Mouse (Mus musculus) adrenal gland, adult 18-20 months (tissue): Measurements from ENCODE around the gene Mpp4. TPM values are rescaled to one million over a fixed set of nuclear protein-coding genes. Genes with fewer than 3 reads are reported as not detected.

Experiments
- DNase-seq, 2 experiments: peaks; one replicate each; pipeline ENCODE4 v3.0.0; 2021 to 2022; ENCODE audit warnings: low spot score in 2 of 2
- long read RNA-seq, 2 experiments: library from polyadenylated mRNA; stranded (forward); transcript quantifications; one replicate each; pipeline ENCODE4 v2.0.0; 2021
- total RNA-seq, 2 experiments: library from RNA; stranded (reverse); gene quantifications; 1 replicate in 1 of 2; 2 replicates in 1 of 2; pipeline ENCODE4 v1.2.3; 2021

The Mpp4 gene
- under 1 TPM; 0.17 to 0.38 TPM for total RNA-seq
- long read RNA-seq, experiment 1 = 0 reads
- long read RNA-seq, experiment 2 = 0 reads

DNA sequence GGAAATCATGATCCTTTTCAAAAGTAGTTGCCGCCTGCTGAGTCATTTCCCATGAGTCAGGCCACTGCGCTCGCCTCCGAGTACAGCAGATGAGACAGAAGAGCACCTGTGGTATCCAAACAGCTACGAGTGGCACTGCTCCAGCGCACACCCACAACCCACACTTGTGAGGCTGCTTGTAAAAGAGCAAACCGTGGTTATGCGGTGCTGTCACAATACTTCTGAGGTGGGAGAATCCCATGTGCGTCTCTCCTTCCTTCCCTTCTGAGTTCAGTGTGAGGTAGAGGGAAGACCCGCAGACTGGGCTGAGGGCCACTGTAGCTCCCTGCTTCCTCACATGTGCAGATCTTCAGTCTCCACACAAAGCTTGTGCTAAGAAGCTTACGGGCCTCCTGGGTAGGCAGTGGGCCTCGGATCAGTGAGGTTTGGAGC lies at the start of gene Mpp4:
Gene Mpp4 (minus strand): TSS at position 360 of the 432 bp plus-strand sequence.
- DNase-seq = no peak

DNA sequence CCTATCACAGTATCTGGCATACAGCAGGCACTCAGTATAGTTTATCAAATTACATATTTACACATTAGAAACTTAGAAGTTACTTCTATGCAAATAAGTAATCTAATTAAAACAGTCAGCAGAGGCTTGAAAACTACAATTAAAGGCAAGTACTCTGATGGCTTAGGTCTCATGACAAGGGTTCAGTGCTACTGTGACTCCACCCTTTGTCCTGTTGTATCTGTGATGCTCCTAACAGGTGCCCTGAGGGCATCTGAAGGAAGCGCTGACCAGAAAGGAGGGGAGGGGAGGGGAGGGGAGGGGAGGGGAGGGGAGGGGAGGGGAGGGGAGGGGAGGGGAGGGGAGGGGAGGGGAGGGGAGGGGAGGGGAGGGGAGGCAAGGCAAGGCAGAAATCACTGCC lies 49.8 kb upstream of the Mpp4 start:
- no peak for DNase-seq

DNA sequence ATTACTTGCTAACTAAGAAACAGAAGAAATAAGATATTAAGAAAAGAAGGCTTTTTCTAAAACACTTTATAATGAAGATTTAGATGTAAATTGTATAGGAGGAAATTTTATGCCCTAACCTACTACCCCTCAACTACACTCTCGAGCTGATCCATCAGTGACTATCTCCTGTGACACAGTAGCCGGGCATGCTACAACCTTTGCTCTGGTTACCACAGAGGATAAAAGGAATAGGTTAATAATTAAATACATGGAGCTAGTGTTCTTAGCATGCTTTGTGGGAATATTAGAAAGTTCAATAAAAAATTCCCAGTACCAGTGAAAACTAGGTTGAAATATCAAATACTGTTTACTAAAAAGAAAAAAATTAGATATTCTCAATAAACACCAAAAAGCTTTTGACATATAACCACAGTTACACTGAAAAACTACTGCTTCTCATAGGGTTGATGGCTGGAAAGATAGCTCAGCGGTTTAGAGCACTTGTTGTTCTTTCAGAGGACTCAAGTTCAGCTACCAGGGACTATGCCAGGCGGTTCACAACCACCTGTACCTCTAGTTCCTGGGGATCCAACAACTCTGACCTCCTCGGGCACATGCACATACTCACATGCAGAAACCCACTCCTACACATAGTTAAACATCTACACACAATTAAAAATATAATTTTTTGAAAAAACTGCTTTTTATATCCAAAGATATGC lies 49.0 kb upstream of the Mpp4 start:
- DNase-seq = no peak

DNA sequence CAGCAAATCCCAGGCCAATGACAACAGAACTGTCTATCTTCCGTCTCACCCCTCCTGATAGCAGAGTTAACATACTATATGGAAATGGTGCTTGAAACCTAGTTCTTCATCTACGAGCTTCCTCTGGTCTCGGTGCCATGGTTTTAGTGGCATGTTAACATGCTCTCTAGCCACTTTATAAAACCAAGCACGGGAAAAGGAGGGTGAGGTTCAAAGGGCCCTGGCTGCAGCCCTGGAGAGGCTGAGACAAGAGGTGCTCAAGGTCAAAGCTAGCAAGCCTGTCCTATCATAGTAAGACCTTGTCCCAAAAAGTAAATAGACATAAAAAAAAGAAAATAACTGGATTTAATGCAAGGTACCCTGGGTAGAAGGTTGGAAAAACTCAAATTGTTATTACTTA lies 48.5 kb upstream of the Mpp4 start:
- no peak for DNase-seq

DNA sequence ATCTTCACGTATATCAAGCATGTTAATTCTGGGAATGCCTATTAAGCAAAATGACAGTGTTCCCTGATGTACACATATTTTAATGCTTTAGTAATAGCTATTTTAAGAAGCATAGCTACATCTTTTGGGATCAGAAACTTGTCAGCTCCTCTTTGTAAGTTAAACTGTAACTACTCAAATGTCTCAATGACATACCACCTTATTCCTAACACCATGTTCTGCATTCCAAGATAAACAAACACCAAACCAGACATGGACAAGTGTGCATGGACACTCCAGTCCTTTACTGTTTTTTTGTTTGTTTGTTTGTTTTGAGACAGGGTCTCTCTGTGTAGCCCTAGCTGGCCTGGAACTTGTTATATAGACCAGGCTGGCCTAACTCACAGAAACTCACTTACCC lies 45.1 kb upstream of the Mpp4 start:
- no peak for DNase-seq

DNA sequence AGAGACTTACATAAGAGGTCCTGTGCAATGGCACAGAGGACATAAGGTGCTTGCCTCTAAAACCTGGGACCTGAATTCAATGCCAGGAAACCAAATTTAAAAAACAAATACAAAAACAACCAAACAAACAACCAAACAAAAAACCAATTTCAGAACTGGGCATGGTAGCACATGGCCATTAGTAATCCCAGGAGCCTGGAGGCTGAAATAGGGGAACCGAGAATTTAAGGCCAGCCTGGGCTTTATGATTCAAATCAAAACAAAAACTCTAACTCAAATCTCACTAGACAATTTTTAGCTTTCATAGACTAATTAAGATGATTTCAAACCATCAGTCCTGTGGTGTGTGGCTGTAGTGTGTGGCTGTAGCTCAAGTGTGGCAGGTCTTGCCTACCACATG lies 41.3 kb upstream of the Mpp4 start:
- DNase-seq = no peak

DNA sequence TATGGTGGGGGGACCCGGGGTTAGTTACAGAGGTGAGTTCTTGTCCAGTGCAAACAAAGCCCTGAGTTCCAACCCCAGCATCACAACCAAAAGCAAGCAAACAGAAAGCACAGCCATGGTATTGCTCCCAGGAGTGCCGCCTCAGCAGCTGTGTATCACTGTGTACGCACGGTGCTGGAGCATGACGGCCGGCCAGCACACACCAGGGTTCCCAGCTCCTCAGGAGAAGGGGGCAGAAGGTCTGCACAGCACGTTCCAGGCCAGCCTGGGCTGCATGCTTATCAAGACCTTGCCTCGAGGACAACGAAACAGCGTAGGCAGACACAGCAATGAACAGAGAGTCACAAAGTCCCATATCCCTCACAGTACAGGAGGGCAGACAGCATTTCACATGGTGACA lies 39.2 kb upstream of the Mpp4 start:
- DNase-seq = no peak

DNA sequence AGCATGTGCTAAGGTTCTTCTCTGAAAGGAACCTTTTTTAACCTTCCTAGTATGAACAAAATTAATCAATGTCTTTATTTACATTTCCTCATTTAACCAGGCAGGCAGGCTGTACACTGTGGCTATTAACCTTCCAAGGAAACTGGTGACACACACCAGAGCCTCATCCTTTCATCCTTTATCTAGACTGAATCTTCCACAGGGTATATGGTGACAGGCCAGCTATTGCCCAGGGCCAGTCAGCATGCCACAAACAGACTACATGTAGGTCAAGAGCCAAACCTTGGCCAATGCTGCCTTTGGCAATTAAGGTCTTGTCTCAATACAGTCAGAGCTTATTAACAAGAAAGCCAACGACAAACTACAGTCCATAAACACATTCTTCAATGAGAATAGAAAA lies 38.4 kb upstream of the Mpp4 start:
- no peak for DNase-seq

DNA sequence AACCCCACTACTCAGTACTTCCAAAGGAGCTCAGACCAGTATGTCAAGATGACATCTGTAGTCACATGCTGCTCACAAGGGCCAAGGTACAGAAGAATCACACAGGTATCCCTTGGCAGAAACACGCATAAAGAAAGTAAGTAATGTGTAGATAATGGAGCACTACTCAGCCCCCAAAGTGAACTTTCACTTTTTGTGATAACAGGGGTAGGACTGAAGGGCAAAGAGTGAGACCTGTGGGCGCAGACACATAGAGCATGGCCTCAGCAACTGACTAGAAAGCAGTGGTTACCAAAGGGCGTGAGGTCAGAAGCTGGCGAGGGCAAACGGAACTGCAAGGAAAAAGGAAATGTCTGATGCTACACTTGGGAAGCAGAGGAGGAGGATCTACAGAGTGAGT lies 37.8 kb upstream of the Mpp4 start:
- no peak for DNase-seq

DNA sequence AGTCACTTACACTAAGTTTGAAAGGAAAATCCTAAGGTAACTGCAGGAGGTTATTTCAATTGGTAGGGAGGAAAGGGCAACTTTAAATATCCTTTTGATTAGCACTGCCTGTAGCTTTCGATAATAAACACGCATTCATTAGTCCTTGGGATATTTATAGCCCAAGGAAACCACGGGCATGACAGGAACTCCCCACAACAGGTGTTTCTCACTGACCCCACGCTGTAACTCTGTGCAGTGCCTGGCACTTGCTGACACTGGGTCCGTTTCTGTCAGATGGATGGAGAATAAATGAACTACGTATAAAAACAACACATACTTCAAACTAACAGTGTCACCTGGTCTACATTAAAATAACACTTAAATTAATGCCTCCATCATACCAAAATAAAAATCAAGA lies 31.8 kb upstream of the Mpp4 start:
- no peak for DNase-seq

DNA sequence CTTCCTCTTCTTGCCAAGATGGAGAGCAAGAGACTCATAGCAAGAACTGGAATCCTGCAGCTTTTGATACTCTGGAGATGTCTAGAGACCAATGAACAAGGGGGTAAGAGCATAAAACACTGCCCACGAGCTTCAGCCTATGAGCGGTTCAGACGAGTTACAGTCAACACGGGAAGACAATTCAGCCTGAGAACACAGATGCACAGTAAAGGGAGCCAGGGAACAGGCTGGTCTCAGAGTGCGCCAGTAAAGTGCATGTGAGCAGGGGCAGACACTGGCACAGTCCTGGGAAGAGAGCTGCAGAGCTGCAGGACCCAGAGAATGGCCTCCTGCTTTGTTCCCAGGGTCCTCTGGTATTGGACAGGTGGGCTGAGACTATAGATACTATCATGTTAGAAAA lies 24.6 kb upstream of the Mpp4 start:
- no peak for DNase-seq

DNA sequence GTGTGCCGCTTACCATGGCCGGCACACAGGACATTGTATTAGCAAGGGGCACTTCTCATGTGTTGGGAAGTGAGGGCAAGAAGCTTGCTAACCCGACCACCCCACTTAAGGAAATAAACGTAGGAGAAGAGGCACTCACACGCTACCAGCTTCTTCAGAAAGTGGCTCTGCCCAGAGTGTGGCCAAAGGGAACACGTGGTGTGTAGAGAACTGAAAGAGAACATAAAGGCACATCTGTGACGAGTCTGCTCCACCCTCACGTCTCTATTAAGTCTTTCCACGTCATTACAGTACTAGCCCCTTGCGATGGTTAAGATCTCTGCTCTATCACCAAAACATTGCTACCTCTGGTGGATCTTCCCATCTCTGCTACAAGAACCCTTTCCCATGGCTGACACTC lies 23.1 kb upstream of the Mpp4 start:
- DNase-seq = no peak

DNA sequence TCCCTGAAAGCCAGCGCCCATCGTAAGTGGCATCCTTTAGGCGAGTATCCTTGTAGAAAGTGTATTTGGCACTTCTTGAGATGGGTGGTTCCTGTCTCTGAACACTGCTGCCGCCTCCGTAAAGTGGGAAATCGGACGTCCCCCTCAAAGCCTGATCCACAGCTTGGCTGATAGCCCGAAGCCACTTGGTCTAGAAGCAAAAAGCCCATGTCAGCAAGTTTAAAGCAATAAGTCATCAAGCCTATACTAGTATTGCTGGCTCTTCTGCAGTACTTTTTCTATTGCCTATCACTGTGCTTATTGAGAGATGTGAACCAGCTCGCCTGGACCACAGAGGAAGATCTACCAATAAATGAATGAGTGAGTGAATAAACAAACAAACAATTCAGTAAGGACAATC lies 22.2 kb upstream of the Mpp4 start:
- no peak for DNase-seq

DNA sequence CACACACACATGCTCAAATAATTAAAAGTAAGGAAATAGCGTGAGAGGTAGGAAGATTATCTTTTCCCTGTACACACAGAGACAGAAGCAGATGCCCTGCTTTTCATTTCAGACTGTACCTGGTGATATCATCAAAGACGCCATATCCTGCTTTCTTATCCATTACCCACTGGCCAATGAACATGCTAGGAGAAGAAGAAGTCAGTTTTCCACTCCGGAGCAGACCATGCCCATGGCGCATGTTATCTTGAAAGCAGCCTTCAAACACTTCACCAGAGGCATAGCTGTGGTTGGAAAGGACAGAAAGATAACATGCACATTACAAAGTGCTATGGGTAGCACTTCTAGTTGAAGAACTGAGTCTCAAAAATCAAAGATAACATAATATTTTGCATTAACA lies 19.9 kb upstream of the Mpp4 start:
- no peak for DNase-seq

DNA sequence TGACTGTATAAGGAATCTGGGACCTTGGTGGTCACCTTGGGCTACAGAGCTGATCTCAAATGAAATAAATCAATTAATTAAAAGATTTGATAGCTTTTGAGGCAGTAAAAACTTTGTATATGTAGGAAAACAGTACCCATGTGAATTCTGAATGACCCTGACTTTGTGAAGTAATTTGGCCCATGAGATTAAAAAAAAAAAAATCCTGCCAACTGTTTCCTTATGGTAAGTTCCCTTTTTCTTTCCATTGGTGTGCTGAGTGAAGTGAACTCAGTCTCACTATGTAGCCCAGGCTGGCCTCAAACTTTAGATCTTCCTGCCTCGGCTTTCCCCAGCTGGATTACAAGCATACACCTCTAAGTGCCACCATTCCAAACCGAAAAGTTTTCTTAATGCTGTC lies 19.2 kb upstream of the Mpp4 start:
- no peak for DNase-seq

DNA sequence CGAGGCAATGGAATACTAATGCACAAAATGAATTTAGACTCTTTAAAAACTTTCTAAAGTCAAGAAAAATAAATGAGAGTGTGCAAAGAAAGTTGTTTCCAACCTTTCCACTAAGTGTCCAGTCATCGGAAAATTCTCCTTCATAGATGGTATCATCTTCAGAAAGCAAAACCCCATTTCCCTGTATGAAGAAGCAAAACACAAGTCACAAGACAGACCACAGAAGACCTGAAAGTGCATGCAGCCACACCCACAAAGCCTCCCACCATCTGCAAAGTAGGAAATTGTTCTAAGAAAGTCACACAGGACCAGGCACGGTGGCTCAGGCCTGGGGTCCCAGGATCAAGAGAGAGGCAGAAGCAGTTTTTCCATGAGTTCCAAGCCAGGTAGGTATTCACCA lies 16.8 kb upstream of the Mpp4 start:
- no peak for DNase-seq

DNA sequence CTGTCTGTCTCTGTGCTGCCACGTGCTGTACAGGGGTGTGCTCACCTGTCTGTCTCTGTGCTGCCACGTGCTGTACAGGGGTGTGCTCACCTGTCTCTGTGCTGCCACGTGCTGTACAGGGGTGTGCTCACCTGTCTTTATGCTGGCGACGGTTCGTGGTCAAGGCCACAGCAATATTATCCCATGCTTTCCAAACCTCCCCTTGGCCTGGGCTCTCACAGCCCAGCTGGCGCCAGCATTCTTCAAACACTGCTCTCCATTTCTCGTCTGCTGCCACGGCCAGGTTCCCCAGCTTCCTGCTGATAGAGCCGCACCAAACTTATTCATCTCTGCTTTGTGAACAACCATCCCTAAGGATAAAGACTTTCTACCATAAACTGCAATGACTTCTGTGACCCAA lies 15.2 kb upstream of the Mpp4 start:
- no peak for DNase-seq

DNA sequence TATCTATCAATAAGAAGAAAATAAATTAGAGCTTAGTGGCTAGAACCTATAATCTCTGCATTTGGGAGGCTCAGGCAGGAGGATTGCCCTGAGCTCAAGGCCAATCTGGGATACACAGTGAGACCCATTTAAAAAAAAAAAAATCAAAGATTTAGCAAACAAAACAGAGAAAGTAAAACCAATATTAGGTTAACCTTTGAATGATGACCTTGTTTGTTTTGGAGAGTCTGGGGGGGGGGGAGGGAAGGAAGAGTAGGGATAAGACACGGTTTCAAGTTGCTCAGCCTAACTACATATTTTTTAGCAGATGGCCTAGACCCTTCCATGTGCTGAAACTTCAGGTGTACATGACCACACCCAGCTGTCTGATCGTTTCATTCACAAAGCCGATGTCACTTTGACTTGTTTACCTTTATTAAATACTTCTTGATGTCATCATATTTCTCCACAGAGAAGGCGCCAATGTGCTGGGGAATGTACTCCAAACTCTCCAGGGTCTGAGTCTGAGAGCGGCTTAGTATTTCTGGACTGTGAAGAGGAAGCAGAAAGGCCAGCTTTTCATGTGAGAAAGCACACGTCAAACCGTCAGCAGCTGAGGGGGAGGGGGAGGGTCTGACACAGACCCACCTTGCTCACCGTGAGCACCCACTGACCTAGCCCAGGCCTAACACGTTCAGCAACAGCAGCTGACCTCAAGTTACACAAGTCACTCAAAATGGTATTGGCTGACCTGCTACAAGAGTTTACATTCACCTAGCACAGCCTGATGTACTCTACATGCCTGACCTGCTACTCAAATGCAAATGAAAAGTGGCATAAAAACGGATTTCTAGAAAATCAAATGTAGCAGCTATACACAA lies 11.6 kb upstream of the Mpp4 start:
- no peak for DNase-seq

DNA sequence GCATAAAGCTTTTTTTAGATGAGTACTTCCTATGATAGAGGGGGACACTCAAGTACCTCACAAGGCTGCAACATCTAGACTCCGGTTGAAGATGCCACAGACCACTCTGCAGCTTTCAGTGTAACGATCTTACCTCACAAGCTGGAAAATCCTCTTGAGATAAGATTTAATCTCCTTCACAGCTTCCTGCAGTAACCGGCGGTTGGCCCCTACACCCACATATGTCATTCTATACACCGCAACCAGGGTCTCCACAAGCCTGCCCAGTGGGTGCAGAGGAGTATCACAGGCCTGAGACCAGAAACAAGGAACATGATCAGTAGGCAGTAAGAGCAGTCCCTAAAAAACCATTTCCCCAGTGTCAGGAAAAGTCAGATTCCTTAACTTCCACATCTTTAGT lies 9.8 kb upstream of the Mpp4 start:
- no peak for DNase-seq

DNA sequence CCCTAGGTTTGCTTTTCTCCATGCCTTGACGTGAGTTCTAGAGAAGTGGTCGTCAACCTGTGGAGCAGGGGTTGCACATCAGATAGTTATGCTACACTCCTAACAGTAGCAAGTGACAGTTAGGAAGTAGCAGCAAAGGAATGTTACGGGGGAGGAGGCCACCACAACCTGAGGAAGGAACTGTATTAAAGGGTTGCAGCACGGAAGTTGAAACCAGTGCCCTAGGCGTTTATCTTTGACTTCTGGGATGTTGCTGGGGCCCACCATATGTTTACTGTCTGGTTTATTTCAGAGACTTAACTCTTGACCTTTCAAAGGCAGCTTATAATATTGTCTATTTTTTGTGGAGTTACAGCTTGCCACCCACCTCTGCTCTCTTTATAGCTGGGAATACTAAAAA lies 8.7 kb upstream of the Mpp4 start:
- no peak for DNase-seq

DNA sequence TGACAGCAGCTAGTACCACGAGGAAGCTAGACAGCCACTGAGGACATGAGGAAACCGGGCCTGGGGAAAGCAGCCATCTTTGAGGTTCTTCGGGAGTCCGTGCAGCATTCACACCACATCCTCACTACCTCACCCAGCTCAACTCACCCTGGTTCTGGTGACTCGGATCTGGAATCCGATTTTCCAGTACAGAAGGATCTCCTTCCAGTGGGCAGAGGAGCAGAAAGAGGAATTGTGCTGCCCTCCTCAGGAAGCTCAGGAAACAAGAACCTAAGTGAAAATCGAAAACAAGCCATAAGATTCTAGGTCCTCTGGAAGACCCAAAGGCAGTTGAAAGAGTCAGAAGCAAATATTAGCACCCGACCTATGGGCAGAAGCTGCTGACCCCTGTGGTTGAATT lies 7.1 kb upstream of the Mpp4 start:
- no peak for DNase-seq

DNA sequence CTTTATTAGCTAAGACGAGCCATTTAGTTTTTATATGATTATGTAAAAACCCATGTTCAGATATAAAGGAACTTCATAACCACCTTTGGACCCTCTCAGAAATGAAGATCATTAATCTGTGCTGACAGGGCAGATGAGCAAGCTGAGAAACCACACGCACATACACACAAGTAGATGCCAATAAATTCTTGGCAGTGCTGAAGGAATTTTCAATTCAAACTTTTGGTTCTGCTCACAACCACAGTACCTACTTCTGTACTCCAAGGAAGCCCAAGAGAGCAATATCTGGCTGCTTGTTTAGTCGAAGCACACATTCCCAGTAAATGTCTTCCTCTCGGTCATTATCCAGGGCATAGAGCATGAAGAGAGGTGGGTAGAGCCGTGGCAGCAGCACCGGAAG lies 6.4 kb upstream of the Mpp4 start:
- no peak for DNase-seq

DNA sequence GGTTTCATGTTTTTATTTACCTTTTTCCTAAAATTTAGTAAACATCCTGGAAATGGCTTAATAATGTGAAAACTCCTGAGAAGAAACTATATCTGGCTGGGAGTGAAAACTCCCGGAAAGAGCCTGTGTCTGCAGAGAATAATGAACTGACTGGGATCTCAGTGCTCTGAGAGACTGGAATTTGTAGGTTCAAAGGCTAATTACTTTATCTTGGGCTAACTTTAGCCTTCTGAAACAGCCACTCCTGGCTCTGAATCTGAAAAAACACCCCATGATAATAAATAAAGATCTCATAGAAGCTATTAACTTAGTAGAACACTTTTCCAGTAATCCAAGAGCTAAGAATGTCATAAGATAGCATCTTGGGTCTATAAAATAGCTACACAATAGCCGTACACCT lies 5.4 kb upstream of the Mpp4 start:
- DNase-seq = no peak
